Mouse (Mus musculus) heart, adult 9 months (tissue): ENCODE measurements at regions not wholly inside any gene's neighbourhood (a gene's known extent, or its start where the extent isn't known, plus 50 kb on each side); places are given as distances from the start of the nearest gene placed in this dataset.
A peak's percentile ranks its signal among the peaks of the same experiment; 100 is the strongest.

Source experiments
- DNase-seq, 2 experiments: peaks; one replicate each; pipeline ENCODE4 v3.0.0; 2022; ENCODE audit warnings: low spot score in 2 of 2

GRCm38 (mm10) chr3:41182036-41182899, 99.4 kb upstream of the Pgrmc2 start:
- peak; percentile 49 to 81 for DNase-seq

GRCm38 (mm10) chr3:41181438-41181837, 98.6 kb upstream of the Pgrmc2 start:
- no peak for DNase-seq

GRCm38 (mm10) chr3:41180911-41181310, 98.1 kb upstream of the Pgrmc2 start:
- DNase-seq, result peak; percentile 30 to 46

DNA sequence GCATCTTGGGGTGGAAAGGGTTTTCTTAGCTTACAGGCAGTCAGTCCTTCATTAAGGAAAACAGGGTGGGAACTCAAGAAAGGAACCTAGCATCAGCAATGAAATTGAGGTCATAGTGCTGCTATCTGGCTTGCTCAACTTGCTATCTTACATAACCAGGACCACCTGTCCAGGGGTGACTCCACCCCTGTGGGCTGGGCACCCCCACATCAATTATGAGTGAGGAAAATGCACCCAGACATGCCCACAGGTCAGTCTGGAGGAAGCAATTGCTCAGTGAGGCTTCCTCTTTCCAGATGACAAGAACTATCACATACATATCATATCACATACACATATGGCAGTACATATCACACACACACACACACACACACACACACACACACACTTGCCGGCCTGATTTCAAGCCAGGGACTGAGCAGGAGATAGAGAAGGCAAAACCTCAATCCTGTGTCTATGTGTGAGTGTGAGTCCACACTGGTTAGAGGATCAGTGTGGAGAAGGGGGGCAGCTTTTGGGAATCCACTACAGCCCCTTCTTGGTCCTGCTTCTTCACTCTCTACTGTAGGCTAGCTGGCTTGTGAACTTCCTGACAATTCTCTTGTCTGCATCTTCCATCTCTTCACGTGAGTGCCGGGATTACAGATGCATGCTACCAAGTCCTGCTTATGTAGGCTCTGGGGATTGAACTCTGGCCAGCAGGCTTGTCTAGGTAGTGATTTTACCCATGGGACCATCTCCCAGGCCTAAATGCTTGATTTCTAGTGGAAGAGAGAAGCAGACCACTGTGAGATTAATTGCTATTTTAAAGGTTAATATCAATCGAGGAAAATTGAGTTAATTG, 96.4 kb upstream of the Pgrmc2 start:
- no peak for DNase-seq

DNA sequence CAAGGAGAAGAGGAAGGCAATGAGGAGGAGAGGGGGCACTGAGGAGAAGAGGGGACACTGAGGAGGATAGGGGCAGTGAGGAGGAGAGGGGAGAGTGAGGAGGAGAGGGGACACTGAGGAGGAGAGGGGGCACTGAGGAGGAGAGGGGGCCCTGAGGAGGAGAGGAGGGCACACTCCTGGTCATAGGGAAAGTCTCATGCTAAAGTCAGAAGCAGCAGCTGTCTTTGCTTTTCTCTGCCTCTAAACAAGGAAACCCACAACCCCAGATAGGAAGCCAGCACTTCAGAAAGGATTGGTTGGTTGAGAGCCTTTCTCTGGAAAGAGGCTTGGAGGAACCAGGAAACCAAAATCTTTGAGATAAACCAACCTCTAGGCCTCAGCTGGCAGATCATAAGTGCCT, 94.3 kb upstream of the Pgrmc2 start:
- DNase-seq, result no peak

GRCm38 (mm10) chr3:41175356-41175755, 92.5 kb upstream of the Pgrmc2 start:
- no peak for DNase-seq

DNA sequence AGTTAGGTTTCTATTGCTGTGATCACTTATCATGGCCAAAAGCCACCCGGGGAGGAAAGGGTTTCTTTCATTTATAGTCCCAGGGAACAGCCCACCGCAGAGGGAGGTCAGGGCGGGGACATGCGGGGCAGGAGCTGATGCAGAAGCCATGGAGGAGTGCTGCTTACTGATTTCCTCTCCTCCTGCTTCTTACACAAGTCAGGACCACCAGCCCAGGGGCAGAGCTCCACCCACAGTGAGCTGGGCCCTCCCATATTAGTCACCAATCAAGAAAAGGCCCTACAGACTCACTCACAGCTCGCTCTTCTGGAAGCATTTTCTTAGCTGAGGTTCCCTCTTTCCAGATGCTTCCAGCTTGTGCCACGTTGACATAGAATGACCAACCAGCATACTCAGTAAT, 90.7 kb upstream of the Pgrmc2 start:
- no peak for DNase-seq

- DNase-seq, result no peak
Measured at GRCm38 (mm10) chr3:41172306-41173215, 89.7 kb upstream of the Pgrmc2 start.

DNA sequence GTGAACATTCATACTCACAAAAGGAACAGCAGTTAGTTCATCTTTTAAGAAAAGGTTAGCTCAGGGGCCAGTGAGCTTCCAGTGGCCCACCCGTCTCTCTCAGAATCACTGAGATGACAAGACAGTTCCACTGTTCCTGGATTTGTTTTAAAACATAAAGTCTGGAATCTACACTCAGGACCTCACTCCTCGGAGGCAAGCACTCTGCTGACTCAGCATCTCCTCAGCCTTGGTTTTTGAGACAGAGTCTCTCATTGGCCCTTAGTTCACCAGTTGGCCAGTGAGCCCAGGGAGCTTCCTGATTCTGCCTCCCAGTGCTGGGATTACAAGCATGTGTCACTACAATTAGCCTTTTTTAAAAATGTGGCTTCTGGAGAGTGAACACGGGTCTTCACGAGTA, 88.9 kb upstream of the Pgrmc2 start:
- DNase-seq, result no peak

DNA sequence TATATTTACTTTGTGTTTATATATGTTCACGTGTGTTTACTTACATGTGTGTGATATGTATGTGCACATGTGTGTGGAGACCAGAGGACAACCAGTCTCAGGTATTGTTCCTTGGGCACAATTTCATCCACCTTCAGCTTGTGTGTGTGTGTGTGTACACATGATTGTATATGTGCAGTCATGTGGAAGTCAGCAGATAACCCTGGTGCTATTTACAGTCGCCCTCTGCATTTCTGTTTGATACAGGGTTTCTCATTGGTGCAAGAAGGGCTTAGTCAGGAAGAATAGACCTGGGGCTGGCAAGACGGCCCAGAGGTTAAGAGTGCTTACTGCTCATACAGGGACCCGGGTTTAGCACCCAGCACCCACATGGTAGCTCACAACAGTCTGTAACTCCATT, 88.5 kb upstream of the Pgrmc2 start:
- DNase-seq, result no peak

DNA sequence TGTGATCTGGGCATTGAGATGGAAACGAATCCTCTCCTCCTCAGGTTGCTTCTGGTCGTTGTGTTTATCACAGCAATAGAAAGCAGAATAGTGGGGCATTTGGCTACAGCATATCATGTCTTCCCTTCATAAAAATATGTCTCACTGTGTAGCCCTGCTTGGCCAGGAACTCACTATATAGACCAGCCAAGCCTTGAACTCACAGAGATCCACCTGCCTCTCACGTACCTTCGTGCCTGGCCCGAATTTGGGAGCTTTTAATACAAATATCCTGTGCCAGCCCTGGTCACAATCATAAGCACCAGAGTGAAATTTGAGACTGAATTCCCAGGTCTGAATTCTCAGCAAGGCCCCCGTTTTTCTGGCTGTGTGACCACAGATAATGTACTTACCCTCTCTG, 87.7 kb upstream of the Pgrmc2 start:
- DNase-seq, result no peak

DNA sequence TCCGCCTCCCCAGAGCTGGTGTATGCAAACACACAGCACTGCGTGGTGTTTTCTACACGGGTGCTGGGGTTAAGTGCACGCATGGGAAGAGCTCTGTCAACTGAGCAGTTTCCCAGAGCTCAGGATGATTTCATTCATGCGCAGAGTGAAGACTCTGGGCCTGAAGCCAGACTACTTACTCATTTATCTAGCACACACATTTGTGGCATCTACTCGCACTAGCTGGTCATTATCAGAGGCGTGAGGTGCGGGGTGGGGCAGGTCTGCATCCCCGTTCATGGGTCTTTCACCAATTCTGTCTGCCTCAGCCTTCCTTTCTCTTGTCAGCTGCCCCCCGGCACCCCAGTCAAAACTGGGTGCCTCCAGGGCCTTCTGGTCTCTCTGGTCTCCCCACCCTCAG, 86.6 kb upstream of the Pgrmc2 start:
- no peak for DNase-seq

DNA sequence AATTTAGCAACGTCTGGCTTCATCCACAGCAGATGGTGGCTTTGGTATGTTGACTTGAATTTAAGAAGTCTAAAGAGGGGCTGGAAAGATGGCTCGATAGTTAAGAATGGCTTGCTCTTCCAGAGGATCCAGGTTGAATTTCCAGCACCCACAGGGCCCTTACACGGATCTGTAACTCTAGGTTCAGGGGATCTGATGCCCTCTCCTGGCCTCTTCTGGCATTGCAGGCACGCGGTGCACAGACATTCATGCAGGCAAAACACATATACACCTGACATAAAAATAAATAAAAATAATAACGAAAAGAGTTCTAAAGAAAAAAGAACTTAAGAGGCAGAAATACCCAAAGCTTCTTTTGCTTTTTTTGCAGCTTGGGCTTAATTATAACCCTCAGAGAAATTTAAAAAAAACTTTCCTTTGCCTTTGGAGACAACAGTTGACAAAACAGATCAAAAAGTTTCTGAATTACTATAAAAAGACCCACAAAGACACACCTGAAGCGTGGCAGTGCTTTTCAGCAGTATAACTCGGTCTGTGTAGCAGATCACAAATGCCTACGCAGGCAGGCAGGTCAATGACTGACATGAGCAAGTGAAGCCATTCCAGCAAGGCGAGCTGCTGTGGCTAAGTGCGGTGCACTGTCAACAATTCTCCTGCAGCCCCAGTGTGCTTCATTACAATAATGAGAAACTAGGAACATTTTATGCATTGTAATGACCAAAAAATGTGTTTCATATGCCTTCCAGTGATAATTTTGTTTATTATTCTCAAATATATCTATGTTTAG, 85.5 kb upstream of the Pgrmc2 start:
- DNase-seq, result no peak

DNA sequence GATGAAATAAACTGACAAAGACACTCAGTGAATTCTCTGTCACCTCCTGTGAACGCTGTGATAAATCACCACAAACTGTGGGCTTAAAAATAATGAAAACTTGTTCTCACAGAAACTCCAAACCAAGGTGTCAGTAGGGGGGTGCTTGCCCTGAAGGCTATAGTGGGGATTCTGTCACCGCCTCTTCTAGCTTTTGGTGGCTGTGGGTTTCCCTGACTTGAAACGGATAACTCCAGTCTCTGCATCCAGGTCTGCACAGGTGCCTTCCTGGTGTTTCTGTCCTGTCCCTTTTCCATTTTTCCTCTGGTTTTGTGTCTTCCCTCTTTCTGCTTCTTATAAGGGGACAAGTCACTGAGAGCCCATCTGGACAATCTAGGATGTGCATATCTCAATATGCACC, 84.6 kb upstream of the Pgrmc2 start:
- DNase-seq, result no peak

DNA sequence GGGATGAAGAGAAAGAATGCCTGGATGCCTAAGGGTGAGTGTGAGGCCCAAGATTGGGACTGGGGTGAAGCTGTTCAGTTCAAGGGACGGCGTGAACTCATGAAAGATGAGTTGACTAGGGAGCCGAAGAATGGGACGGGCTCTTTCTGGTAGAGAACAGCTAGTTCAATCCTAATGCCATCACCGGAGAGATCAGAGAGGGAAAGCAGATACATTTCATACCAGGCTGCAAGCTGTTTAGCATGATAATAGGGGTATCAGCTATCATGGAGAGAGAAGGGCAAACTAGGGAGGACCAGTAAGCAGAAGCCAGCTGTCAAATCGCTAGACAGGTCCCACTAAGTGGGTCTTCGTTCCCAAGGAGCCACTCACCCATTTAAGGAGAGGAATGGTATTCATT, 81.9 kb upstream of the Pgrmc2 start:
- DNase-seq, result no peak

DNA sequence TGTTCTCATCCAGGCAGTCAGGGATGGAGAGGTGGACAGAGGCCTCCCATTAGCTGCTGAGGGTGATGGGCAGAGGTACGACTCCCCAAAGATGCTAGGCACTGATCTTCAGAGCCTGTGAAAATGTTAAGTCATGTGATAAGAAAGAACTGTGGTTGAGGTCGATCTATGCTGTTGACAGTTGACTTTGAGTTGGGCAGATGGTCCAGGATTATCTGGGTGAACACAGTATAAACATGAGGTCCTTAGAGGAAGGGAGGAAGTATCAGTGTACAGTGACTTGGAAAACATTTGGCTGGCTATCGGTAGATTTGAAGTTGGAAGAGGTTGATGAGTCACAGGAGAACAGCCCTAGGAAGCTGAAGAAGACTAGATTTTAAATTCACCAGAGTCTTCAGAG, 80.9 kb upstream of the Pgrmc2 start:
- no peak for DNase-seq

DNA sequence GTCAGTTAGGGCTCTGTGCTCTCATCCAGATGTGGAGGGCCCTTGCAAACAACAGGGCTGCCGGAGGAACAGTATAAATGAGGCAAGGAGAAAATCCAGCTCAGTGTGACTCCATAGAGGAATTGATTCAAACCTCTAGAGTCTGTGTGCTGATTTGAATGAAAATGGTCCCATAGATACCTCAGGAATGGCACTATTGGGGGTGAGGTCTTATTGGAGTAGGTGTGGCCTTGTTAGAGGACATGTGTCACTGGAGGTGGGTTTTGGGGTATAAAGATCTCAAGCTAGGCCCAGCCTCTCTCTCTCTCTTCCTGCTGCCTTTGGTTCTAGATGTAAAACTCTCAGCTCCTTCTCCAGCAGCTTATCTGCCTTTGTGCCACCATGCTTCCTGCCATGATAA, 79.7 kb upstream of the Pgrmc2 start:
- no peak for DNase-seq

DNA sequence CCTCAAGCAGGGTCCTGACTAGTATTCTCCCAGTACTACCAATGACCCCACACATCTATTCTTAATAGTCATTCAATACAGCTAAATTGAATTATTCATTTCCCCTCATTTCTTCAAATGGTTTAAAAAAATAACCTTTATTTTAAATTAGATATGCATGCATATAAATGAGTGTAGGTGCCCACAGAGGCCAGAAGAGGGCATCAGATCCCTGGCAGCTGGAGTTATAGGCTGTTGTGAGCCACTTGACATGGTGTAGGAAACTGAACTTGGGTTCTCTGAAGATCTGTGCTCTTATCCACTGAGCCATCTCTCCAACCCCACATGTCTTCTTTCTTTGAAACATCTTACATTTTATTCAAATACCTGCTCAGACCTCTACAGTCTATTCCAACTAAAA, 77.8 kb upstream of the Pgrmc2 start:
- DNase-seq, result no peak

DNA sequence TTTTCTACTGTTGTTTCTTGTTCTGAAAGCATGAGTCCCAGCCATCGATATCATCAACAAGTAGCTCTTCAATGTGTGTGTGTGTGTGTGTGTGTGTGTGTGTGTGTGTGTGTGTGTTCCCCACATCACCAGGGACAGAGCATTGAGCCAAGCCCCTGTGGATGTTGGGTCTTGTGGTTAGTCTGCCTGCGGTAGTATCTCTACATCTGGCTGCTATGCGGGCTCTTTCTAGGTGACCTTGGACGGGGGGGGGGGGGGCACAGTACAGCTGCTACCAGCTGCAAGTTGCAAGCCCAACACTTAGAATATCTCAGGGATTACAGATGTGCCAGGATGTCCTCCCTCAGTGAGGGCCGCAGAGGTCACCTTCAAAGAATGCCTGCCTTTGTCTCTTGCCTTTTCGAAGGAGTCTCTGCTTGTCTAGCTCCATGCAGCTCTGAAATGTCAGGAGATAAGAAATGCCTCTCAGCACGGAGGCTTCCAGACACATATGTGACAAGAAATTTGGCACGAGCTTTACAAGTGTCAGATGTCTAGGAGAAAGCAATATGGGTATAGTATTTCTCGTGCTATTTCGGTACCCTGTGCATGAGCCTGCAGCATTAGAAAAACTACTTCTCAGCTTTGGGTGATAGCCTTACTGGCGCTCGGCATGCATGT, 75.6 kb upstream of the Pgrmc2 start:
- DNase-seq, result no peak

GRCm38 (mm10) chr3:41157428-41157827, 74.6 kb upstream of the Pgrmc2 start:
- no peak for DNase-seq

GRCm38 (mm10) chr3:41156562-41156961, 73.7 kb upstream of the Pgrmc2 start:
- DNase-seq, result no peak
